Mouse (Mus musculus): ENCODE data around the gene Tfrc. TPM values are rescaled to one million over a fixed set of nuclear protein-coding genes. Genes with fewer than 3 reads are reported as not detected.

Tfrc gene
- total and polyA plus RNA-seq, 2 experiments from 2014 or later = 35.3 to 112 TPM

DNA sequence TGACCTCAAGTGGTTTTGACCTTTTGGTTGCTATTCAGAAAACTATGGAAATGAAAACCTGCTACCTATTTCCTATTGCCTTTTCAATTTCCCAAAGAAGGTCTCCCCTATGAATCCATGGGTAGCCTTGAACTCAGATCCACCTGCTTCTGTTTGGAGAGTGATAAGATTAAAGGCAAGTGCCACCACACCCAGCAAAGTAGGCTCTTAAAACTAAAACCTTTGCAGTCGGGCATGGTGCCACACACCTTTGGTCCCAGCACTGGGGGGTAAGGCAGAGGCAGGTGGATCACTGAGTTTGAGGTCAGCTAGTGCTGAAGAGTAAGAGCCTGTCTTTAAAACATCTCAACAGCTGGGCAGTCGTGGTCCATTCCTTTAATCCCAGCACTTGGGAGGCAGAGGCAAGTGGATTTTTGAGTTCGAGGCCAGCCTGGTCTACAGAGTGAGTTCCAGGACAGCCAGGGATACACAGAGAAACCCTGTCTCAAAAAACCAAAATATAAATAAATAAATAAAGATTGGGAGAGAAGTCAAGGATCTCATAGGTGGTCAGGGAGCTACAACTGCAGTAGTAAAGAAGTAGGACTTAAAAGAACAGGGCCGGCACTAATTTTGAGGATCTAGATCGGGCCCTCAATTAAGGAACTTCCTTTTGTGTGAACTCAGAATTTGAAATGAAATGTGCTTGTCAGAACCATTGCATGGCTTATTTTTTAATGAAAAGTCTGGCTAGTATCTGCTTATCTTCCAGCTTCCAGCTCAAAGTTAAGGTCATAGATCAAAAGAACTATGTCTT is 1.9 kb downstream of the Tfrc start:
- Histone ChIP-seq H3K9ac (no peak overlapping the region), H3K9me3 (ENCODE audit: low read length) (no peaks in the 10 kb centered on the region), H3K4me3 (ENCODE audit: low read depth, low read length) (peak overlapping the region; percentile 87), H3K27ac (ENCODE audit: low read depth, low read length) (no peak overlapping the region), H3K4me1 (ENCODE audit: insufficient read depth) (peaks cover 9% of the 10 kb centered on the region; the same call in 1 of the 2 replicates), H3K4me2 (ENCODE audit: low read depth) (peak overlapping the region; percentile 62), H3K36me3 (ENCODE audit: insufficient read depth) (peaks cover 7% of the 10 kb centered on the region; the same call in 1 of the 2 replicates), H3K27me3 (ENCODE audit: insufficient read depth, low read length) (no peaks in the 10 kb centered on the region)
- DNase-seq (no peak), ATAC-seq (no peak)
- 73% methylated on average over 5 of the region's 5 CpGs for WGBS
- TF ChIP-seq CTCF (IDR thresholded peaks at IDR 0.05; ENCODE audit: low read depth) = no peak

DNA sequence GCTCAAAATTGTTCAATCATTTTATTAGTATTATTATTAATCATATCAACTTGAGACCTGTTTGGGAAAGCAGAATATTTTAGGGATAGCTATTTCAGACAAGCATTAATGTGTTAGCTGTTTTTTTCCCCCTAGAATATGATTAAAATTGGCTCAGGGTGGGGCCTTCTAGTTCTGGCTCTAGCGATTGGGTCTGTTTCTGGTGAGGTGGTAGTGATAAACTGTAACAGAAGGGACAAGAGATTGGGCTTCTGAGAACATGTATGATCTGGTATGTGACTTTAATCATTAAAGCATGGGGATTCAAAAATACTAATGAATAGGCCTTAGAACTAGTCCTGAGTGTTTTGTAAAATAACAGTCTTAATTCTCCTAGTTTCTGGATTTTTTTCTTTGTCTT is 3.3 kb downstream of the Tfrc start:
- Histone ChIP-seq H3K4me2 (ENCODE audit: low read depth) (no peak overlapping the region), H3K27me3 (ENCODE audit: insufficient read depth, low read length) (no peaks in the 10 kb centered on the region), H3K36me3 (ENCODE audit: insufficient read depth) (peaks cover 14% of the 10 kb centered on the region), H3K9me3 (ENCODE audit: low read length) (no peaks in the 10 kb centered on the region), H3K9ac (no peak overlapping the region), H3K4me1 (ENCODE audit: insufficient read depth) (peaks cover 9% of the 10 kb centered on the region; the same call in 1 of the 2 replicates), H3K4me3 (ENCODE audit: low read depth, low read length) (no peak overlapping the region), H3K27ac (ENCODE audit: low read depth, low read length) (no peak overlapping the region)
- no peak for TF ChIP-seq CTCF (IDR thresholded peaks at IDR 0.05; ENCODE audit: low read depth)
- ATAC-seq (no peak), DNase-seq (no peak)
- WGBS = 85% methylated on average over 1 of the region's 1 CpGs

DNA sequence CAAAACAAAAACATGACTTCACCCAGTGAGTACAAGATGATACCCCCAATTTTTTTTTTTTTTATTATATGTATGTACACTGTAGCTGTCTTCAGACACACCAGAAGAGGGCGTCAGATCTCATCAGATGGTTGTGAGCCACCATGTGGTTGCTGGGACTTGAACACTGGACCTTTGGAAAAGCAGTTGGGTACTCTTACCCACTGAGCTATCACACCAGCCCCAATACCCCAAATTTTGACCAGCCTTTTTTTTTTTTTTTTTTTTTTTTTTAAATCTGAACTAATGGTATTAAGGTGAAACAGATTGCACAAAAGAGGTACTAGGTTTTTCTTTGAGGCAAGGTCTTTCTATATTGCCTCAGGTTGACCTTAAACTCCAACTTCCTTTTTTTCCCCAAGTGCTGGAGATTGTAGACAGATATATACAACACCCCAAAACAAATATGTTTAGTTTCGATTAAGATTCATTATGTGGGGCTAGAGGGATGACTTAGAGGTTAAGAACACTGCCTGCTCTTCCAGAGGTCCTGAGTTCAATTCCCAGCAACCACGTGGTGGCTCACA is 4.6 kb downstream of the Tfrc start:
- WGBS = 82% methylated on average over 3 of the region's 3 CpGs

DNA sequence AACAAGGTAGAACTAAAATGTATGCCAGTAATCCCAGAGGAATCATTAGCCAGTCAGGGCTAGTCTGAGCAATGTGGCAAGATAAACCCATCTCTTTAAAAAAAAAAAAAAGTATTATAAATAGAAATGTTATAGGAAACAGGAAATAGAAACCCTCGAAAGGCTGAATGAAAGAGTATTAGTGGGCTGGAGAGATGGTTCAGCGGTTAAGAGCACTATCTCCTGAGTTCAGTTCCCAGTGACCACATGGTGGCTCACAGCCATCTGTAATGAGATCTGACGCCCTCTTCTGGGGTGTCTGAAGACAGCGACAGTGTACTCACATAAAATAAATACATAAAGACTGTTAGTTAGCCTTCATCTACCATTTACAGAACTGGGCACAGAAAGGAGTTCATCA is 5.3 kb downstream of the Tfrc start:
- peaks cover 9% of the 10 kb centered on the region; the same call in 1 of the 2 replicates for H3K4me1 ChIP-seq (ENCODE audit: insufficient read depth)
- WGBS = 62% methylated on average over 4 of the region's 4 CpGs

More for the DNA sequence above, 4.6 kb downstream of the Tfrc start:
- Histone ChIP-seq H3K9ac (no peak overlapping the region), H3K4me2 (ENCODE audit: low read depth) (no peak overlapping the region), H3K36me3 (ENCODE audit: insufficient read depth) (peaks cover 19% of the 10 kb centered on the region), H3K4me3 (ENCODE audit: low read depth, low read length) (no peak overlapping the region), H3K27me3 (ENCODE audit: insufficient read depth, low read length) (no peaks in the 10 kb centered on the region), H3K27ac (ENCODE audit: low read depth, low read length) (no peak overlapping the region), H3K4me1 (ENCODE audit: insufficient read depth) (peaks cover 9% of the 10 kb centered on the region; the same call in 1 of the 2 replicates), H3K9me3 (ENCODE audit: low read length) (no peaks in the 10 kb centered on the region)
- TF ChIP-seq CTCF (IDR thresholded peaks at IDR 0.05; ENCODE audit: low read depth) = no peak
- no peak for ATAC-seq
- no peak for DNase-seq

DNA sequence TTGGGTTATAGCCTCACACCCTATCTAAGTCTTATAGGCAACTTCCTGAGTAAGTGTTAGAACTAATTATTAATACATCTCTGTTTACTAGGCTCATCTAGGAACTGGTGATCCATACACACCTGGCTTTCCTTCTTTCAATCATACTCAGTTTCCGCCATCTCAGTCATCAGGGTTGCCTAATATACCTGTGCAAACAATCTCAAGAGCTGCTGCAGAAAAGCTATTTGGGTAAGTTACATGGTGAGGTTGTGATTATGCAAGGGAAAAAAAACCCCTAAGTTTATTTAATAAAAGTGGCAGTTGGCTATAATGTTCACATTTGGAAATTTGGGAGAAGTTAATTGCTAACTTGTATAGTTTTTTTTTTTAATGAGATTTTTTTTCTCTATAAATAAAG is 10.2 kb downstream of the Tfrc start:
- 94% methylated on average over 1 of the region's 1 CpGs for WGBS

More for the DNA sequence above, 5.3 kb downstream of the Tfrc start:
- no peak overlapping the region for H3K9ac ChIP-seq
- no peak for DNase-seq
- peaks cover 22% of the 10 kb centered on the region for H3K36me3 ChIP-seq (ENCODE audit: insufficient read depth)
- no peaks in the 10 kb centered on the region for H3K9me3 ChIP-seq (ENCODE audit: low read length)
- H3K27me3 ChIP-seq (ENCODE audit: insufficient read depth, low read length) = no peaks in the 10 kb centered on the region
- peak; percentile 37 for TF ChIP-seq CTCF (IDR thresholded peaks at IDR 0.05; ENCODE audit: low read depth)
- H3K27ac ChIP-seq (ENCODE audit: low read depth, low read length) = no peak overlapping the region
- H3K4me2 ChIP-seq (ENCODE audit: low read depth) = no peak overlapping the region
- H3K4me3 ChIP-seq (ENCODE audit: low read depth, low read length) = no peak overlapping the region
- ATAC-seq = no peak

DNA sequence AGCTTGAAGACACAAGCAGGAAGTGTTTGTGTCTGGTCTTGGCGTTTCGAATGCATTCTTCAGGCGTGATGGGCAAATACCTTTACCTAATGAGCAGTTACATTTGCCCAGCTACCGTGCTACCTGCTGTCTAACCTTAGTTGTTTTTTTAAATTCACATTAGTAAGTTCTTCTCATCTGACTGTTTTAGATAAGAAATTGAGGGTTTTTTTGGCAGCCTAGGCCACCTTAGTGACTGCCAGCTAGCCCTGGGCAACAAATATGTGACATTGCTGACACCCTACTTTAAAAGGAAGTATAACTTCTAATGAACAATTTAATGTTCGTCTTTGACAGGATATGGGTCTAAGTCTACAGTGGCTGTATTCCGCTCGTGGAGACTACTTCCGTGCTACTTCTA is 19.4 kb downstream of the Tfrc start:
- ATAC-seq (no peak), DNase-seq (no peak)
- no peak overlapping the region for H3K27ac ChIP-seq (ENCODE audit: low read depth, low read length)
- peaks cover 71% of the 10 kb centered on the region for H3K36me3 ChIP-seq (ENCODE audit: insufficient read depth)
- TF ChIP-seq CTCF (IDR thresholded peaks at IDR 0.05; ENCODE audit: low read depth) = no peak
- 94% methylated on average over 8 of the region's 8 CpGs for WGBS
- H3K9ac ChIP-seq = no peak overlapping the region
- H3K9me3 ChIP-seq (ENCODE audit: low read length) = no peaks in the 10 kb centered on the region
- no peak overlapping the region for H3K4me2 ChIP-seq (ENCODE audit: low read depth)
- no peaks in the 10 kb centered on the region for H3K4me1 ChIP-seq (ENCODE audit: insufficient read depth)
- no peak overlapping the region for H3K4me3 ChIP-seq (ENCODE audit: low read depth, low read length)
- no peaks in the 10 kb centered on the region for H3K27me3 ChIP-seq (ENCODE audit: insufficient read depth, low read length)

More for the DNA sequence above, 10.2 kb downstream of the Tfrc start:
- peaks cover 57% of the 10 kb centered on the region for H3K36me3 ChIP-seq (ENCODE audit: insufficient read depth)
- no peak for TF ChIP-seq CTCF (IDR thresholded peaks at IDR 0.05; ENCODE audit: low read depth)
- no peaks in the 10 kb centered on the region for H3K9me3 ChIP-seq (ENCODE audit: low read length)
- DNase-seq = no peak
- ATAC-seq = no peak
- H3K4me1 ChIP-seq (ENCODE audit: insufficient read depth) = no peaks in the 10 kb centered on the region
- no peak overlapping the region for H3K27ac ChIP-seq (ENCODE audit: low read depth, low read length)
- no peak overlapping the region for H3K9ac ChIP-seq
- H3K4me2 ChIP-seq (ENCODE audit: low read depth) = no peak overlapping the region
- H3K27me3 ChIP-seq (ENCODE audit: insufficient read depth, low read length) = no peaks in the 10 kb centered on the region
- no peak overlapping the region for H3K4me3 ChIP-seq (ENCODE audit: low read depth, low read length)

DNA sequence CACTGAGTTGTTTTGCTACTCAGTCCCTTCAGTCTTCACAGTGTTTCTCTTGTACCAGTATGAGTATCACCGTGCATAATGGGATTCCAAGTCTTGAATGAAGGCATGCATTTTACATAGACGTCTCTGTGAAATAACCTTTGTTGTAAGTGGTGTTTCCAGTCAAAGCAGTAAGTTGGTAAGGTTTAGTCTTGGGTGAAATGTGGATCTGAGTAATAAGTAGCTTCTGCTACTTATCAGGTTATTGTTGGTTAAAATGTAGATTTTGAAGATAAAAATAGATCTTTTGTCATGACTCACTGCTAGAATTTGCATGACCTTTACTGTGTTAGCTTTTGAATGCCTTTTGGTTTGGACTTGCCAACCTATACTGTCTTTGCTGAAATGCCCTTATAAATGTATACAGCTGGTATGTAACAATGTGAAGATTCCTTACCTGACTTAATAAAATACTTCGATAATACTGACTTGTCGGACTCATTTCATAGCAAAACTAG is 23.7 kb downstream of the Tfrc start:
- WGBS = 85% methylated on average over 4 of the region's 4 CpGs

More for the DNA sequence above, 23.7 kb downstream of the Tfrc start:
- Histone ChIP-seq H3K9ac (no peak overlapping the region), H3K4me2 (ENCODE audit: low read depth) (no peak overlapping the region), H3K36me3 (ENCODE audit: insufficient read depth) (peaks cover 39% of the 10 kb centered on the region), H3K27ac (ENCODE audit: low read depth, low read length) (no peak overlapping the region), H3K9me3 (ENCODE audit: low read length) (no peaks in the 10 kb centered on the region), H3K4me1 (ENCODE audit: insufficient read depth) (no peaks in the 10 kb centered on the region), H3K27me3 (ENCODE audit: insufficient read depth, low read length) (no peaks in the 10 kb centered on the region), H3K4me3 (ENCODE audit: low read depth, low read length) (no peak overlapping the region)
- no peak for DNase-seq
- no peak for ATAC-seq
- TF ChIP-seq CTCF (IDR thresholded peaks at IDR 0.05; ENCODE audit: low read depth) = no peak

All from forebrain, postnatal 0 days (tissue).